Mouse (Mus musculus) megakaryocyte, embryonic 14.5 days (primary cell): Measurements from ENCODE around the gene Ceacam3.

ENCODE experiments used
- FLI1 ChIP-seq: IDR thresholded peaks from 2 replicates; pipeline ENCODE4 v1.6.1; 2012; ENCODE audit warnings: low read length, inconsistent platforms, mixed read lengths
- GATA1 ChIP-seq: IDR thresholded peaks from 3 replicates; pipeline ENCODE4 v1.6.1; 2012; ENCODE audit warnings: mixed read lengths, low read length, inconsistent platforms, borderline replicate concordance

- no peak for TF ChIP-seq GATA1
- TF ChIP-seq FLI1: no peak
Measured at GRCm38 (mm10) chr7:17149931-17150330, at the start of gene Ceacam3.
